Mouse (Mus musculus) kidney, postnatal 0 days (tissue): ENCODE data around the gene Cnnm3. TPM values are rescaled to one million over a fixed set of nuclear protein-coding genes. Genes with fewer than 3 reads are reported as not detected.

ENCODE experiments used
- ATAC-seq: fragments of 200-750 bp; cut with Nextera tagmentation; replicated peaks from 2 replicates; pipeline ENCODE4 v1.8.0; 2017; ENCODE audit warnings: low read depth, moderate number of reproducible peaks, moderate TSS enrichment, moderate library complexity; ENCODE audit not compliant: low FRiP score
- DNase-seq: peaks from one replicate; pipeline ENCODE4 v3.0.0-alpha.2; 2016; ENCODE audit warnings: low spot score
- H3K27ac ChIP-seq: fragments of 300-500 bp; sonication (generic); 2 replicates; pipeline ENCODE4 v1.5.1; 2014; ENCODE audit warnings: mild to moderate bottlenecking
- H3K27me3 ChIP-seq: fragments of 300-500 bp; sonication (generic); 2 replicates; pipeline ENCODE4 v1.6.1; 2014; ENCODE audit warnings: low read length, mixed read lengths; ENCODE audit not compliant: insufficient read depth
- H3K36me3 ChIP-seq: fragments of 300-500 bp; sonication (generic); 2 replicates; pipeline ENCODE4 v1.6.1; 2014; ENCODE audit warnings: low read length, mixed read lengths; ENCODE audit not compliant: insufficient read depth
- H3K4me1 ChIP-seq: fragments of 300-500 bp; sonication (generic); replicated peaks from 2 replicates; pipeline ENCODE4 v1.6.1; 2014; ENCODE audit warnings: antibody characterized with exemption, low read length, mixed read lengths; ENCODE audit not compliant: insufficient read depth
- H3K4me2 ChIP-seq: fragments of 300-500 bp; sonication (generic); 2 replicates; pipeline ENCODE4 v1.6.1; 2014; ENCODE audit warnings: mild to moderate bottlenecking, low read length, moderate library complexity, mixed read lengths
- H3K4me3 ChIP-seq: fragments of 300-500 bp; sonication (generic); replicated peaks from 2 replicates; pipeline ENCODE4 v1.5.1; 2014; ENCODE audit warnings: low read depth, low read length
- H3K9ac ChIP-seq: fragments of 300-500 bp; sonication (generic); 2 replicates; pipeline ENCODE4 v1.6.1; 2014; ENCODE audit warnings: low read depth, low read length
- H3K9me3 ChIP-seq: fragments of 300-500 bp; sonication (generic); replicated peaks from 2 replicates; pipeline ENCODE4 v1.6.1; 2016; ENCODE audit warnings: low read length, inconsistent platforms, mixed read lengths
- CTCF ChIP-seq: IDR thresholded peaks from 2 replicates; pipeline ENCODE4 v1.5.1; 2016; ENCODE audit warnings: antibody characterized with exemption, low read depth, mild to moderate bottlenecking, moderate library complexity
- WGBS: fragments of 180-500 bp; shearing (Covaris S2); extraction: QIAGEN DNeasy Blood & Tissue Kit; methylation state at CpG from one replicate; pipeline ENCODE4 v1.1.7; 2014; 5-methylcytosine and 5-hydroxymethylcytosine counted together
- polyA plus RNA-seq: library from polyadenylated mRNA; unstranded; fragments of >200 nt; fragmentation: Nextera tagmentation; extraction: Ambion mirVana; gene quantifications from 2 replicates; pipeline ENCODE4 v1.2.1, GENCODE M21; 2015

Gene Cnnm3
- polyA plus RNA-seq, 1 experiment from 2014 or later = 3.4 TPM

DNA sequence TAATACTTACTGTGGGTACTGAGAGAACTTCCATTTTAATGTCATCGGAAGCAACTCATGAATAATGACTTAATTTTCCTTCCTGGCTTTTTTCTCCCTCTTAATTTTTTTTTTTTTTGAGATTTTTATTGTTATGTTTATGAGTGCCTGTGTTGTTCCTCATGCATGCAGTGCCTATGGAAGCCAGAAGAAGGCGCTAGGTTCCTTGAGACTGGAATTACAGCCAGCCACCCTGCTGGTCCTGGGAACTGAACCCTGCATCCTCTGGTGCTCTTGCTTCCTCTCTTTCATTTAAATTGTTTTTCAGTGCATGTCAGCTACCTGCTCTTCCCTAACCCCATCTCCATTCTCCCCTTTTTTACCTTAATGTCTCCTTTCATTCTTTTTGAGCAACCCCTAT, 2.1 kb downstream of the Cnnm3 start:
- Histone ChIP-seq H3K4me3 (peak overlapping the region; percentile 96), H3K27ac (no peak overlapping the region), H3K9me3 (no peaks in the 10 kb centered on the region), H3K9ac (no peak overlapping the region), H3K36me3 (peaks cover 5% of the 10 kb centered on the region; the same call in 1 of the 2 replicates), H3K4me2 (peak overlapping the region; percentile 96), H3K4me1 (peaks cover 14% of the 10 kb centered on the region; the same call in 1 of the 2 replicates), H3K27me3 (no peaks in the 10 kb centered on the region)
- WGBS = 60% methylated on average over 2 of the region's 2 CpGs
- peak; percentile 68 for TF ChIP-seq CTCF
- ATAC-seq (no peak), DNase-seq (peak; percentile 48)

GRCm38 (mm10) chr1:36518259-36518658, 6.6 kb downstream of the Cnnm3 start:
- WGBS = 70% methylated on average over 3 of the region's 3 CpGs
- Histone ChIP-seq H3K9ac (no peak overlapping the region), H3K4me3 (no peak overlapping the region), H3K27ac (no peak overlapping the region), H3K36me3 (peaks cover 32% of the 10 kb centered on the region), H3K4me2 (no peak overlapping the region), H3K9me3 (no peaks in the 10 kb centered on the region), H3K4me1 (peaks cover 9% of the 10 kb centered on the region; the same call in 1 of the 2 replicates), H3K27me3 (no peaks in the 10 kb centered on the region)
- no peak for TF ChIP-seq CTCF
- DNase-seq (no peak), ATAC-seq (peak; percentile 53)

DNA sequence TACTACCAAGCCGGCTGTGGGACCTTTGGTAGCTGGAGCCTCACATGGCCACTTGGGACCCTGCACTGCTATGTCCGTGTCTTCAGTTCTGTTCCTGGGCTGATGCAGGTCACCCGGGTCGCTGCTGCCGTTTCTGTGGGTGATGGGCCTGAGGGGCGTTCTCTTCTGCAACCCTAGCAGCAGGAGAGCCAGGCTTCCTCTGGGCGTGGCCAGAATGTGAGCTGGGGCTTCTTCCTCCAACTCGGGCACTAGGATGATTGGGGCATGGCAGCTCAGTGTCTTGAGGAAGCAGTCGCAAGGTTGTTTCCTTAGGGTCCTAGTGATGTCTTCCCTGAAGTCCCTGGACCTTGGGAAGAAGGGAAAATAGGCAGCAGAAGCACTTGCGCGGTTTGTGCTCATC, 8.0 kb downstream of the Cnnm3 start:
- 64% methylated on average over 11 of the region's 11 CpGs for WGBS
- Histone ChIP-seq H3K36me3 (peaks cover 43% of the 10 kb centered on the region), H3K9me3 (no peaks in the 10 kb centered on the region), H3K9ac (no peak overlapping the region), H3K4me3 (no peak overlapping the region), H3K27me3 (no peaks in the 10 kb centered on the region), H3K27ac (no peak overlapping the region), H3K4me2 (no peak overlapping the region), H3K4me1 (peaks cover 3% of the 10 kb centered on the region; the same call in 1 of the 2 replicates)
- no peak for DNase-seq
- no peak for ATAC-seq
- no peak for TF ChIP-seq CTCF

GRCm38 (mm10) chr1:36522210-36522609, 10.5 kb downstream of the Cnnm3 start:
- ATAC-seq (no peak), DNase-seq (no peak)
- Histone ChIP-seq H3K27me3 (no peaks in the 10 kb centered on the region), H3K27ac (no peak overlapping the region), H3K4me3 (no peak overlapping the region), H3K4me2 (no peak overlapping the region), H3K4me1 (no peaks in the 10 kb centered on the region), H3K9me3 (no peaks in the 10 kb centered on the region), H3K9ac (no peak overlapping the region), H3K36me3 (peaks cover 57% of the 10 kb centered on the region)
- no peak for TF ChIP-seq CTCF
- WGBS = 87% methylated on average over 7 of the region's 7 CpGs

DNA sequence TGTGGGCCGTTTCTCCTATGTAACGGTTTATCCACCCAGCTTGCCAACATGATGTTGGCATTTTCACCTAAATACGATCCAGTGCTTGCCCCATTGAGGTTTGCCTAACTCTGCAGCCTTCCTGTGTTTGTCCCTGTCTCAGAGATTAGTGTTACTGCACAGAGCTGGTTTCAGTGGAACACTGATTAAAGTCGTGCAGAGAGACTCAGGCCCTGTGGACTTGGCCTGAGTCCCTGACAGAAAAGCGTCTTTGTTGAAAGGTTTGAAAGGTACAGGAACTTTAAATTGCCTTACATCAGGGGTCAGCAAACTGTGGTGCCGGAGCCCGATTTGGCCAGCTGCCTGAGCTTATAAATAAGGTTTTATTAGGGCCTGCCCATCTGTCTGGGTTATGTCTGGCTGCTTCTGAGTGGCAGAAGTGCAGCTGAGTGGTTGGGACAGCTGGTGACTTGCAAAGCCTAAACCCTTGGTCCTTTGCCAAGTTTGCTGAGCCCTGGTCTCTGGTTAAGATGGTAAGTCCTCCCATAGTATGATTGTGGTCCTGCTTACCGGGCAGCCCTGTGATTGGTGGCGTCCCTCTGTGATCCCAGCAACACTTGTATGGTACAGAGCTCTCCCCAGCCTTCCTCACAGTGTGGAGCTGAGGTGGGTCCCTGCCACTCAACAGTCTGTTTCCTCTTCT, 11.8 kb downstream of the Cnnm3 start:
- H3K4me1 ChIP-seq = no peaks in the 10 kb centered on the region
- H3K9ac ChIP-seq = no peak overlapping the region
- peaks cover 55% of the 10 kb centered on the region for H3K36me3 ChIP-seq
- no peak overlapping the region for H3K27ac ChIP-seq
- H3K4me2 ChIP-seq = no peak overlapping the region
- no peaks in the 10 kb centered on the region for H3K9me3 ChIP-seq
- DNase-seq = no peak
- ATAC-seq = no peak
- WGBS = 47% methylated on average over 9 of the region's 9 CpGs
- H3K27me3 ChIP-seq = no peaks in the 10 kb centered on the region
- no peak overlapping the region for H3K4me3 ChIP-seq
- no peak for TF ChIP-seq CTCF

- no peak for TF ChIP-seq CTCF
- no peaks in the 10 kb centered on the region for H3K4me1 ChIP-seq
- ATAC-seq (no peak), DNase-seq (no peak)
- H3K9ac ChIP-seq = no peak overlapping the region
- H3K9me3 ChIP-seq = no peaks in the 10 kb centered on the region
- 43% methylated on average over 5 of the region's 5 CpGs for WGBS
- peaks cover 49% of the 10 kb centered on the region for H3K36me3 ChIP-seq
- no peaks in the 10 kb centered on the region for H3K27me3 ChIP-seq
- H3K27ac ChIP-seq = no peak overlapping the region
- H3K4me3 ChIP-seq = no peak overlapping the region
- no peak overlapping the region for H3K4me2 ChIP-seq
Observed at GRCm38 (mm10) chr1:36524058-36524457, 12.4 kb downstream of the Cnnm3 start.

- no peak for TF ChIP-seq CTCF
- DNase-seq = no peak
- Histone ChIP-seq H3K4me1 (no peaks in the 10 kb centered on the region), H3K4me3 (no peak overlapping the region), H3K4me2 (no peak overlapping the region), H3K9me3 (no peaks in the 10 kb centered on the region), H3K27me3 (no peaks in the 10 kb centered on the region), H3K9ac (no peak overlapping the region), H3K36me3 (peaks cover 39% of the 10 kb centered on the region), H3K27ac (no peak overlapping the region)
- WGBS = 88% methylated on average over 12 of the region's 12 CpGs
- no peak for ATAC-seq
Observed at GRCm38 (mm10) chr1:36525774-36526173, 14.1 kb downstream of the Cnnm3 start.
